Mouse (Mus musculus): ENCODE results near the gene Armh3. TPM values are rescaled to one million over a fixed set of nuclear protein-coding genes. Genes with fewer than 3 reads are reported as not detected.

Gene Armh3
- polyA plus RNA-seq, 1 experiment from 2014 or later: 10.1 TPM

DNA sequence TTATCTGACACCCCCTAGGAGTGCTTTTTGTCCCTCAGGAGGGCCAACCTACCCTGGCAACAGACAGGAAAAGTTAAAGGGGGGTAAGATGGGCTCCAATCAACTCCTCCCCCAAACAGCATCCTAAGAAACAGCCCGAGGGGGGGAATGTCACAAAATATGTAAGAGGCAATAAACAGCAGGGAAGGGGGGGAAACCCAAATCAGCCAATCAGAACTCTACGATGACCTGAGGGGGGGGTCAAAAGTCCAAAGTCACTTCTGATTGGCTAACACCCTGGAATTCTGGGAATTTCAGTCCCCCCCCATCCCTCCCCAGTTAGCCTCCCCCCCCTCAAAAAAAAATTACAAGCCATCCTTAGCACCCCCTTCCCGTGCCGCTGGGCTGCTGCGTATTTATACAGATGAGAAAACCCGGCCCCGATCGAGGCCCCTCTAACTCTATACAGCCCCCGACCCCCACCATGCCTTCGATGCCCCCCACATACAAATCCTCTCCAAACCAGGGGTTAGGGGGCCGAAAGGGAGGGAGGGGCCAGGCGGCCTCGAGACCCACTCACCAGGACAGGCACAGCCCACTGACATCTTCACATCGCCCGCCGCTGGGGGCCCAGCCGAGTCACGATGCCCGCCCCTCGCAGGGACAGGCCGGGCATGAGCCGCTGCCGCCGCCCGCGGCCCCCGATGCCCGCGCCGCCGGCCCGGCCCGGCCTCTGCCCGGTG is 46.1 kb upstream of the Armh3 start, which contains the start of gene Pprc1:
TSS of gene Pprc1 (plus strand) at position 616 of the 722 bp plus-strand sequence.
- peaks cover 10% of the 10 kb centered on the region; the same call in 1 of the 2 replicates for H3K4me1 ChIP-seq (replicated peaks; ENCODE audit: control insufficient read depth, insufficient read depth, low read length)

GRCm38 (mm10) chr19:46043380-46043779 is 45.1 kb upstream of the Armh3 start:
- Histone ChIP-seq H3K27ac (ENCODE audit: low read depth, low read length) (peak overlapping the region; percentile 35), H3K4me1 (replicated peaks; ENCODE audit: control insufficient read depth, insufficient read depth, low read length) (peaks cover 11% of the 10 kb centered on the region; the same call in 1 of the 2 replicates), H3K36me3 (ENCODE audit: control insufficient read depth, insufficient read depth) (no peaks in the 10 kb centered on the region), H3K4me3 (ENCODE audit: low read depth, low read length) (no peak overlapping the region), H3K4me2 (replicated peaks; ENCODE audit: low read depth) (peak overlapping the region; percentile 96), H3K9ac (ENCODE audit: low read depth, low read length) (peak overlapping the region; percentile 34), H3K9me3 (ENCODE audit: control insufficient read depth) (no peaks in the 10 kb centered on the region), H3K27me3 (replicated peaks; ENCODE audit: control insufficient read depth, insufficient read depth, low read length) (no peaks in the 10 kb centered on the region)
- 42% methylated on average over 7 of the region's 7 CpGs for WGBS
- no peak for ATAC-seq
- no peak for TF ChIP-seq CTCF (IDR thresholded peaks at IDR 0.05; ENCODE audit: low read depth)

More for the DNA sequence above, 46.1 kb upstream of the Armh3 start, which contains the start of gene Pprc1:
- H3K9me3 ChIP-seq (ENCODE audit: control insufficient read depth): no peaks in the 10 kb centered on the region
- peak within 1 kb of the TSS; percentile 96 for H3K27ac ChIP-seq (ENCODE audit: low read depth, low read length)
- peak within 1 kb of the TSS; percentile 96 for H3K4me2 ChIP-seq (replicated peaks; ENCODE audit: low read depth)
- WGBS: under 1% methylated on average over 27 of the region's 34 CpGs
- H3K9ac ChIP-seq (ENCODE audit: low read depth, low read length): peak within 1 kb of the TSS; percentile 93
- no peak for TF ChIP-seq CTCF (IDR thresholded peaks at IDR 0.05; ENCODE audit: low read depth)
- no peaks in the 10 kb centered on the region for H3K36me3 ChIP-seq (ENCODE audit: control insufficient read depth, insufficient read depth)
- H3K27me3 ChIP-seq (replicated peaks; ENCODE audit: control insufficient read depth, insufficient read depth, low read length): no peaks in the 10 kb centered on the region
- H3K4me3 ChIP-seq (ENCODE audit: low read depth, low read length): peak within 1 kb of the TSS; percentile 87
- ATAC-seq: no peak

DNA sequence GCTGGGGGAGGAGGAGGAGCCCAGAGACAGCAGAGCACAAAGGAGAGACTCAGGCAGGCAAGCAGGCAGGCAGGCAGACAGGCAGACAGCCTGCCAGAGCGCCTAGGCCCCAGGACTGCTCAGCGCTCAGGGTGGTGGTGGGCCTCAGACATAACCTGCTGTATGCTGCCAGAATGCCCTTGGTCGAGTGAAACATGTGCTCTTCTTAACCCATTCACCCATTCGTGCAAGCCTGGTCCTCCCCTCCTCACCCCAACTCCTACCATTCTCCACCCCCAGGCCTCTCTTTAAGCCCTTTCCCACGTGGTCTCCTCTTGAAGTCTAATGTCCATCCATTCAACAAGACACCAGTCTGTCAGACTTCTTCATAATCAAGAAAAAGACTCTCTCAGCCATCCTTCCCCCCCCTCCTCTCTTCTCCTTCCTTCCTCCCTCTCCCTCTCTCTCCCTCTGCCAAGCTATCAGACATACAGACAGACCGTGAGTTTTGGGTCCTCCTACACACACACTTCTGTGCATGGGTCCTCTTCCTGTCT is 44.3 kb upstream of the Armh3 start:
- H3K4me2 ChIP-seq (replicated peaks; ENCODE audit: low read depth): peak overlapping the region; percentile 96
- H3K4me3 ChIP-seq (ENCODE audit: low read depth, low read length): 0 out of 2 replicates have a peak overlapping the region, but pooled peaks have one; percentile 12
- H3K9ac ChIP-seq (ENCODE audit: low read depth, low read length): peak overlapping the region; percentile 22; the same call in 1 of the 2 replicates
- peaks cover 19% of the 10 kb centered on the region for H3K4me1 ChIP-seq (replicated peaks; ENCODE audit: control insufficient read depth, insufficient read depth, low read length)
- WGBS: 30% methylated on average over 6 of the region's 6 CpGs
- H3K27me3 ChIP-seq (replicated peaks; ENCODE audit: control insufficient read depth, insufficient read depth, low read length): no peaks in the 10 kb centered on the region
- H3K27ac ChIP-seq (ENCODE audit: low read depth, low read length): peak overlapping the region; percentile 54; the same call in 1 of the 2 replicates
- no peak for TF ChIP-seq CTCF (IDR thresholded peaks at IDR 0.05; ENCODE audit: low read depth)
- H3K9me3 ChIP-seq (ENCODE audit: control insufficient read depth): no peaks in the 10 kb centered on the region
- no peaks in the 10 kb centered on the region for H3K36me3 ChIP-seq (ENCODE audit: control insufficient read depth, insufficient read depth)
- ATAC-seq: no peak

DNA sequence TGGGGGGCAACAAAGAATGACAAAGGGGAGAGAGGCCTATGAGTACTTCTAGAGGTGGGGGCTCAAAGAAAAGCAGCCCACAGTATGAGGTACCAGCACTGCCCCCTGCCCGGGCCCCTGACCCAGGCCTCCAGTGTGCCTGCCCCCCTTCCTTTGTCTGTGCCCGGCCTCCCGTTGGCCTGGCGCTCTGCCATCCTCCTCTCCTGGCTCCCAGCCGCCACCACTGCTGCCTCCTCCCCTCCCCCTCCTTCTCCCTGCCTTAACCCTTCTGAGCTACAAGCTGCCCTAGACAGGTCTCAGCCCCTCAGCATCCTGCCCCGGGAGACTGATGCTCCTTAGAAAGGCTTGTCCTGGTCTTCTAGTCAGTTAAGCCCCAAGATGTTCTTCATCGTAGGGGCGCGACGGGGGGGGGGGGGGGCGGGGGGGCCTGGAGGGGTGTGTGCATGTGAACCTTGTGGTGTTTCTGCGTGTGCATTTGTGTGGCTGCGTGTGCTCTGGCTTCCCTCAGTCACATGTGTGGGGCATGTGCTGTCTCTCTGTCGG is 43.7 kb upstream of the Armh3 start:
- no peak for TF ChIP-seq CTCF (IDR thresholded peaks at IDR 0.05; ENCODE audit: low read depth)
- ATAC-seq: no peak
- Histone ChIP-seq H3K27me3 (replicated peaks; ENCODE audit: control insufficient read depth, insufficient read depth, low read length) (no peaks in the 10 kb centered on the region), H3K4me2 (replicated peaks; ENCODE audit: low read depth) (peak overlapping the region; percentile 96), H3K9ac (ENCODE audit: low read depth, low read length) (peak overlapping the region; percentile 22; the same call in 1 of the 2 replicates), H3K9me3 (ENCODE audit: control insufficient read depth) (no peaks in the 10 kb centered on the region), H3K36me3 (ENCODE audit: control insufficient read depth, insufficient read depth) (no peaks in the 10 kb centered on the region), H3K4me3 (ENCODE audit: low read depth, low read length) (peak overlapping the region; percentile 12; the same call in 1 of the 2 replicates), H3K4me1 (replicated peaks; ENCODE audit: control insufficient read depth, insufficient read depth, low read length) (peaks cover 20% of the 10 kb centered on the region), H3K27ac (ENCODE audit: low read depth, low read length) (peak overlapping the region; percentile 54; the same call in 1 of the 2 replicates)
- WGBS: 6% methylated on average over 13 of the region's 14 CpGs

DNA sequence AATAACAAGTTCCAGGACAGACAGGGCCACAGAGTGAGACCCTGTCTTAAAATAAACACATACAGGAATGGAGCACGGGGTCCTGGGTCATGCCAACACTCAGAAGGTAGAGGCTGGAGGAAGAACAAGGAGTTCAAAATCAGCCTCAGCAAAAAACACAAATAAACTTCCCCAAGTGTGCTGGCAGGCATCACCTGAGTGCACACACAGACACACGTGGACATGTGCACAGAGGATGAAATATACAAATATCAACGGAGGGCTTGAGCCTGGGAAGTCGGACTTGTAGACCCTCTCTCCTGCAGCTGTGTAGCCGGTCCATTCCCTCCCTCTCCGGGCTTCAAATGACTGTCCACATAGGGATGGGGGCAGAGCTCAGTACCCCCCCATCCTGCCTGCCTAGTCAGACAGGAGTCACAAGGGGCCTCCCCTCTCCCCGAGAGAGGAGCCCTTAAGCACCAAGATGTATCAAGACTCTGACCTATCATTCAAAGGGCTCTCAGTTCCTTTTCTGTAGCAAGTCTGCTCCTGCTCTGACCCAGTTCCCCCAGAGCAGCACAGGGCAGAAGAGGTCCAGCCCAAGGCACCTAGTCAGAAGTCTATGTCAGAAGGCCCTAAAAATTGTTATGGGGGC is 43.1 kb upstream of the Armh3 start:
- Histone ChIP-seq H3K9ac (ENCODE audit: low read depth, low read length) (peak overlapping the region; percentile 31; the same call in 1 of the 2 replicates), H3K27ac (ENCODE audit: low read depth, low read length) (0 out of 2 replicates have a peak overlapping the region, but pooled peaks have one; percentile 54)
- WGBS: 38% methylated on average over 7 of the region's 7 CpGs

More for the DNA sequence above, 43.1 kb upstream of the Armh3 start:
- Histone ChIP-seq H3K36me3 (ENCODE audit: control insufficient read depth, insufficient read depth) (peaks cover 3% of the 10 kb centered on the region), H3K9me3 (ENCODE audit: control insufficient read depth) (no peaks in the 10 kb centered on the region), H3K4me2 (replicated peaks; ENCODE audit: low read depth) (peak overlapping the region; percentile 96), H3K27me3 (replicated peaks; ENCODE audit: control insufficient read depth, insufficient read depth, low read length) (no peaks in the 10 kb centered on the region), H3K4me1 (replicated peaks; ENCODE audit: control insufficient read depth, insufficient read depth, low read length) (peaks cover 20% of the 10 kb centered on the region), H3K4me3 (ENCODE audit: low read depth, low read length) (peak overlapping the region; percentile 12; the same call in 1 of the 2 replicates)
- ATAC-seq: no peak
- no peak for TF ChIP-seq CTCF (IDR thresholded peaks at IDR 0.05; ENCODE audit: low read depth)

Measured in intestine, postnatal 0 days (tissue).